Mouse (Mus musculus) forebrain, embryonic 14.5 days (tissue): Measurements from ENCODE around the gene Tmem267. TPM values are rescaled to one million over a fixed set of nuclear protein-coding genes. Genes with fewer than 3 reads are reported as not detected.
"Not testable (repeated sequence)": the region's sequence is repeated elsewhere in the genome, so short reads cannot be mapped to it uniquely, and the experiment has no call there.

ENCODE experiments used
- ATAC-seq: fragments of 200-750 bp; cut with Nextera tagmentation; 2 replicates; pipeline ENCODE4 v1.8.0; 2017; ENCODE audit warnings: mild to moderate bottlenecking, moderate library complexity
- DNase-seq: peaks from one replicate; pipeline ENCODE4 v3.0.0-alpha.2; 2015; ENCODE audit warnings: low spot score
- H3K27ac ChIP-seq: fragments of 300-500 bp; sonication (generic); 2 replicates; pipeline ENCODE4 v1.5.1; 2014; ENCODE audit warnings: low read depth, mild to moderate bottlenecking, control low read depth, low read length, moderate library complexity
- H3K27me3 ChIP-seq: fragments of 300-500 bp; sonication (generic); replicated peaks from 2 replicates; pipeline ENCODE4 v1.6.1; 2014; ENCODE audit warnings: low read length, control low read depth, mixed read lengths; ENCODE audit not compliant: control insufficient read depth, insufficient read depth
- H3K36me3 ChIP-seq: fragments of 300-500 bp; sonication (generic); 2 replicates; pipeline ENCODE4 v1.6.1; 2014; ENCODE audit warnings: low read length, control low read depth; ENCODE audit not compliant: control insufficient read depth, insufficient read depth
- H3K4me1 ChIP-seq: fragments of 300-500 bp; sonication (generic); 2 replicates; pipeline ENCODE4 v1.6.1; 2014; ENCODE audit warnings: antibody characterized with exemption, low read length, control low read depth; ENCODE audit not compliant: control insufficient read depth, insufficient read depth
- H3K4me2 ChIP-seq: fragments of 300-500 bp; sonication (generic); 2 replicates; pipeline ENCODE4 v1.6.1; 2014; ENCODE audit warnings: mild to moderate bottlenecking, control low read depth, low read length
- H3K4me3 ChIP-seq: fragments of 300-500 bp; sonication (generic); 2 replicates; pipeline ENCODE4 v1.5.1; 2014; ENCODE audit warnings: low read depth, low read length, control low read depth
- H3K9ac ChIP-seq: fragments of 300-500 bp; sonication (generic); 2 replicates; pipeline ENCODE4 v1.6.1; 2014; ENCODE audit warnings: mild to moderate bottlenecking, low read length, control low read depth, moderate library complexity
- H3K9me3 ChIP-seq: fragments of 300-500 bp; sonication (generic); replicated peaks from 2 replicates; pipeline ENCODE4 v1.6.1; 2016; ENCODE audit warnings: low read length, control low read depth, mixed read lengths; ENCODE audit not compliant: control insufficient read depth
- WGBS: fragments of 180-500 bp; shearing (Covaris S2); extraction: QIAGEN DNeasy Blood & Tissue Kit; methylation state at CpG from one replicate; pipeline ENCODE4 v1.1.7; 2014; 5-methylcytosine and 5-hydroxymethylcytosine counted together
- polyA plus RNA-seq: library from polyadenylated mRNA; unstranded; fragments of >200 nt; fragmentation: Nextera tagmentation; extraction: Ambion mirVana; gene quantifications from 2 replicates; pipeline ENCODE4 v1.2.1, GENCODE M21; 2014

The Tmem267 gene
- polyA plus RNA-seq, 1 experiment from 2014 or later, result 4.5 TPM

DNA sequence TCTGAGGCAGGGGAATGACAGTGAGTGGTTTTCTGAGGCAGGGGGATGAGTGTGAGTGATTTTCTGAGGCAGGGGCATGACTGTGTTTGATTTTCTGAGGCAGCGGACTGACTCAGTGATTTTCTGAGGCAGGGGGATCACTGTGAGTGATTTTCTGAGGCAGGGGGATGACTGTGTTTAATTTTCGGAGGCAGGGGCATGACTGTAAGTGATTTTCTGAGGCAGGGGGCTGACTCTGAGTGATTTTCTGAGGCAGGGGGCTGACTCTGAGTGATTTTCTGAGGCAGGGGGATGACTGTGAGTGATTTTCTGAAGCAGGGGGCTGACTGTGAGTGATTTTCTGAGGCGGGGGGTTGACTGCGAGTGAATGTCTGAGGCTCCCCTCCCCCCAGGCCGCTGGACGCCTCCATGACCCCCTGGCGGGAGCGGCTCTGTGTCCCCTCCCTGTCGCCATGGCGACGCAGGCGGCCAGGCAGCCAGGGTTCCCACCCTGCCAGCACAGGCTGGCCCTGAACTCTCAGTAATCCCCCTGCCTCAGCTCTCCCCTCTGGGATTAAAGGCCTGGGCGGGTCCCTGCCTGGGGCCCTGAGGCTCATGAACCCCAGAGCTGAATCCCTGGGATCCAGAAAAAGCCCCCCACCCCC, 115.0 kb downstream of the Tmem267 start:
- 32% methylated on average over 12 of the region's 13 CpGs for WGBS
- DNase-seq, result peak; percentile 26
- not testable (repeated sequence) for H3K4me1 ChIP-seq, H3K27me3 ChIP-seq, H3K9ac ChIP-seq, H3K4me3 ChIP-seq, H3K9me3 ChIP-seq, H3K27ac ChIP-seq, H3K36me3 ChIP-seq, ATAC-seq, H3K4me2 ChIP-seq

DNA sequence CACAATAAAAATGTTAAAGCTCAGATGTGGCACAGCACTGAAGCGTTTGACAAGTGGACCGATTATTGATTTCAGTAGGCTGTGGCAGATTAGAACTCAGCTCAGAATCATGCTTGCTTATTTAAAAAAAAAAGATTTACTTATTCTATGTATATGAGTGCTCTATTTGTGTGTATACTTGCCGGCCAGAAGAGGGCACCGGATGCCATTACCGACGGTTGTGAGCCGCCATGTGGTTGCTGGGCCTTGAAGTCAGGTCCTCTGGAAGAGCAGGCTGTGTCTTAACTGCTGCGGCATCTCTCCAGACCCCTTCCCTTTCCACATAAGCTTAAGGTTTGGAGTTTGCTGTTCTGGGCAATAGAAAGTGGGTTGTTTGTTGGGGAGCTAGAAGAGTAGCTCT, 116.1 kb downstream of the Tmem267 start:
- ATAC-seq, result not testable (repeated sequence)
- WGBS, result 94% methylated on average over 6 of the region's 8 CpGs
- DNase-seq, result peak; percentile 5

DNA sequence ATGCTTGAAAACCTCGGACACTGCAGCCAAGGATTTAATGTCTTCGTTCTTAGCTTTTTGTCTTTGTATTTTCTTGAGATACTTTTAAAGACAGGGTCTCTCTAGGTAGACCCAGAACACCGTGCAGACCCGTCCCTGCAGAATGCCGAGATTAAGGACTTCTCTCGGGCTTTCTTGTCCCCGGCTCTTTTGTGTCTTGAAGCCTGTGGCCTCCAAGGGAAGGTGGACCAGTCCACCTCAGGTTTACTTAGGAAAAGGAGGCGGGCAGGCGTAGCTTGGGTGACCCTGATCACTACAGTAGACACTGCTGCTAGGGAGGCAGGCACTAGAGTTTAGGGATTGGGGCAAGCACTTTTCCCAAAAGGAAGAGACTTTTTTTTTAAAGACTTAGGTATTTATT, 116.5 kb downstream of the Tmem267 start:
- not testable (repeated sequence) for H3K4me1 ChIP-seq, H3K9me3 ChIP-seq, H3K27me3 ChIP-seq, H3K27ac ChIP-seq, H3K4me3 ChIP-seq, H3K4me2 ChIP-seq, H3K9ac ChIP-seq, DNase-seq, H3K36me3 ChIP-seq
- 0 out of 2 replicates have a peak, but pooled peaks have one; percentile 6 for ATAC-seq
- whole genome bisulfite sequencing, result 89% methylated on average over 7 of the region's 9 CpGs

More for the DNA sequence above, 116.1 kb downstream of the Tmem267 start:
- H3K27ac ChIP-seq, H3K4me3 ChIP-seq, H3K27me3 ChIP-seq, H3K36me3 ChIP-seq, H3K9me3 ChIP-seq, H3K9ac ChIP-seq, H3K4me1 ChIP-seq, H3K4me2 ChIP-seq: not testable (repeated sequence)

DNA sequence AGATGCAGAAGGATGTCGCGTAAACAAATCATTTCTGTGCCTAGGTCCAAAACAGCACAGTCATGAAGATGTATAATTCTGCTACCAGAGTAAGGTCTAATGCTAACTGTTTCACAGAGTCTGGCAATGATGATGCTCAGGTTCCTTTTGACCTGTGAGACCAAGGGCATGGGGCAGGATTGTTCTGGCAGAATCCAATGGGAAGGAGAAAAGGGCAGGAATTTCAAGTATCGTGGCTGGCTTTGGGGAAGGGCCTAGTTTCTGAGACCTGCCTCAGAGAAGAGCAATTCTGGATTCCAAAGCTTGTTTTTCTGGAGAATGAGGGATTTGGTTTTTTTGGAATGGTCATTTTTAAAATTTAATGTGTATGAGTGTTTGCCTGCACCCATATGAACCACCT, 131.0 kb downstream of the Tmem267 start:
- H3K4me1 ChIP-seq, result no peaks in the 10 kb centered on the region
- ATAC-seq (no peak), DNase-seq (no peak)
- no peaks in the 10 kb centered on the region for H3K9me3 ChIP-seq
- H3K27ac ChIP-seq, result no peak overlapping the region
- H3K4me3 ChIP-seq, result no peak overlapping the region
- H3K4me2 ChIP-seq, result no peak overlapping the region
- H3K27me3 ChIP-seq, result no peaks in the 10 kb centered on the region
- WGBS, result 94% methylated on average over 3 of the region's 3 CpGs
- no peaks in the 10 kb centered on the region for H3K36me3 ChIP-seq
- H3K9ac ChIP-seq, result no peak overlapping the region

DNA sequence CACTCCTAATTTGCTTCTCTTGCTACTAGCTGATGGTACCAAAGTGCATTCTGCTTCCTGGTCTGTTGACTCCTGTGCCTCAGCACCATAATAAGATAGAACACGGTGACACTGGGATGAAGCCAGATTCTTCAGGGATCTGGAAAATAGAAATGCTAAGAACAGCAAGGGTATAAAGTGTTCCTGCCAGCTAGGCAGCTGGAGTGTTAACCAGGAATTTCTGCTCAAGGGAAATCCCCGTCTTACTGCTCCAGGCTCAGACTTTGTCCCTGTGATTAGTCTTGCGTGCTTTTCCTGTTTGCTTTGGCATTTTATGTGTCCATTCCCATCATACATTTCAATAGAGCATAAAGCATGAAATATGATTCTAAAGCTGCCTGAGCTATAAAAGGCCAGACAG, 131.9 kb downstream of the Tmem267 start:
- ATAC-seq, result no peak
- H3K27ac ChIP-seq, result no peak overlapping the region
- H3K27me3 ChIP-seq, result no peaks in the 10 kb centered on the region
- no peaks in the 10 kb centered on the region for H3K36me3 ChIP-seq
- H3K9me3 ChIP-seq, result no peaks in the 10 kb centered on the region
- WGBS, result 83% methylated on average over 3 of the region's 3 CpGs
- DNase-seq, result peak; percentile 3
- no peak overlapping the region for H3K4me2 ChIP-seq
- H3K4me3 ChIP-seq, result no peak overlapping the region
- no peaks in the 10 kb centered on the region for H3K4me1 ChIP-seq
- H3K9ac ChIP-seq, result no peak overlapping the region

DNA sequence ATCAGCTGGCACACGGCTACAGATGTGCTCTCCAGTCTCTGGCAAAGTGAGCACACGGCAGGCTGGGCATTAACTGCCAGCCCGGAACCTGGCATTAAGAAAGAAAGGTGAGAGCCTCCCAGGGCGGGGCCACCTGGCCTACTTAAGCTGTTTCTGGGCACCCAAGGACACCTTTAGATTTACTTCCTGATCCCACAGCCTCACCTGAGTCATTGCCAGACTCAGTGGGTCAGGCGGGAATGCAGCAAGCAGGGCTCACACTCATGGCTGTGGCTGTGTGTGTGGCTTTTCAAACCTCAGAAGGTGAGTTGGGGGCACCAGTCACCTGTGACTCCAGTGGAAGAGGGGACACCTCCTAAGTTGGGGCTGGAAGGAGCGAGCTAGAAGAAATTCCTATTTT, 135.8 kb downstream of the Tmem267 start, which contains the start of gene Ccl28:
Gene Ccl28, plus strand, starts transcription at position 186 of the 400 bp plus-strand sequence.
- no peak within 1 kb of the TSS for H3K4me2 ChIP-seq
- no peaks in the 10 kb centered on the region for H3K4me1 ChIP-seq
- no peak within 1 kb of the TSS for H3K9ac ChIP-seq
- DNase-seq (no peak), ATAC-seq (no peak)
- no peak within 1 kb of the TSS for H3K27ac ChIP-seq
- H3K9me3 ChIP-seq, result no peaks in the 10 kb centered on the region
- no peaks in the 10 kb centered on the region for H3K27me3 ChIP-seq
- 89% methylated on average over 6 of the region's 6 CpGs for WGBS
- no peak within 1 kb of the TSS for H3K4me3 ChIP-seq
- H3K36me3 ChIP-seq, result no peaks in the 10 kb centered on the region

DNA sequence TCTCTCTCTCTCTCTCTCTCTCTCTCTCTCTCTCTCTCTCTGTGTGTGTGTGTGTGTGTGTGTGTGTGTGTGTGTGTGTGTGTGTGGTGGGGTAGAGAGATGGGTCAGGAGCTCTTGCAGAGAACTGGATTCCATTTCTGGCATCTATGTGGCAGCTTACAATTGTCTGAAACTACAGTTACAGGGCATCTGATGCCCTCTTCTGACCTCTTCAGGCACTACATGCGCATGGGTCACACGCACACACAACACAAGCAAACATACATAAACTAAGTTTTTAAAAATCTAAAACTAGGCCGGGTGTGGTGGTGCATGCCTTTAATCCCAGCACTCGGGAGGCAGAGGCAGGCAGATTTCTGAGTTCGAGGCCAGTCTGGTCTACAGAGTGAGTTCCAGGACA, 138.1 kb downstream of the Tmem267 start:
- H3K4me2 ChIP-seq, H3K4me3 ChIP-seq, ATAC-seq, H3K9ac ChIP-seq, H3K9me3 ChIP-seq, H3K36me3 ChIP-seq, H3K27ac ChIP-seq, H3K4me1 ChIP-seq, H3K27me3 ChIP-seq: not testable (repeated sequence)
- 80% methylated on average over 5 of the region's 5 CpGs for WGBS
- DNase-seq, result peak; percentile 46

DNA sequence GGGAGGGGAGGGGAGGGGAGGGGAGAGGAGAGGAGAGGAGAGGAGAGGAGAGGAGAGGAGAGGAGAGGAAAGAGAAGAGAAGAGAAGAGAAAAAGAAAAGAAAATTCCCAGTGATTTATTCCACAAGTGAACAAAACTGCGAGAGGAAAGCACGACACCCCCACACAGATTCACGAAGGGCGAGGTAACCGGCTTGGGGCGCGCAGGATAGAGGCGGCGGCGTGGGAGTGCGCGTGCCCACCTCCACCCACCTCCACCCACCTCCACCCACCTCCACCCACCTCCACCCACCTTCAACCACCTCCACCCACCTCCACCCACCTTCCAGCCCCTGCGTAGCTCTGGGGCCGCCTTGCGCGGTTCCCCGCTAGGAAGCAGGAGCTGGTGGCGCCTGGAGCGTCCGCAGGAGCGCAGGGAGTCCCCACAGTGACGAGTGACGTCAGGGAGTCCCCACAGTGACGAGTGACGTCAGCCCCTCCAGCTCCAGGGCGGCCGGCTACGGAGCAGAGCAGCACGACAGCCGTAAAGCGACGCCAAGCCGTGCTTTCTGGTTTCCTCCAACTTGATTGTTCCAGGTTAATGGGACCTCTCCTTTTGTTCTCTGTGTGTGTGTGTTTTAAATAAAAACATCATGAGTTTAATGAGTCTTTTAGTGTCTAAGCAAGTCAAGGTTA, 143.8 kb downstream of the Tmem267 start:
- H3K9me3 ChIP-seq, result no peaks in the 10 kb centered on the region
- ATAC-seq (peak; percentile 97), DNase-seq (peak; percentile 98)
- H3K9ac ChIP-seq, result peak overlapping the region; percentile 48
- H3K36me3 ChIP-seq, result no peaks in the 10 kb centered on the region
- no peaks in the 10 kb centered on the region for H3K27me3 ChIP-seq
- H3K4me3 ChIP-seq, result peak overlapping the region; percentile 43
- 2% methylated on average over 33 of the region's 33 CpGs for WGBS
- H3K27ac ChIP-seq, result no peak overlapping the region
- peak overlapping the region; percentile 54 for H3K4me2 ChIP-seq
- H3K4me1 ChIP-seq, result no peaks in the 10 kb centered on the region

DNA sequence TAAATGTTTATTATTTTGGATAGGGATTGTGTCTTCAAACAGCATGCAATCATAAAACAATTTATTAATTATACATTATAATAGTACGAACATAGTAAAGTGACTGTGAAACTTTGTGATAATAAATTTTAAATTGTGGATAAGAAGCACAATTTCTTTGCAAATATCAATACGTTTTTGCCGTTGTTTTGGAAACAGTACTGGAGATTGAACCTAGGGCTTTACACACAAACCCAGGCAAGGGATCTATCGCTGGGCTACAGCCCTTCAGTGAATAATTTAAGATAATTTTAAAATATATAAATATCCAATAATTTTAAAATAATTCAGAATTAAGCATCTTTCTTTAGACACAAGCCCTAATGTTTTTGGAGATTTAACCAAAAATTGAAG, 144.3 kb downstream of the Tmem267 start:
- peak overlapping the region; percentile 43 for H3K4me3 ChIP-seq
- peak; percentile 54 for ATAC-seq

More for the DNA sequence above, 144.3 kb downstream of the Tmem267 start:
- H3K9ac ChIP-seq, result no peak overlapping the region
- WGBS, result 84% methylated on average over 4 of the region's 4 CpGs
- DNase-seq, result no peak
- peak overlapping the region; percentile 54 for H3K4me2 ChIP-seq
- H3K27ac ChIP-seq, result no peak overlapping the region
- no peaks in the 10 kb centered on the region for H3K9me3 ChIP-seq
- no peaks in the 10 kb centered on the region for H3K36me3 ChIP-seq
- no peaks in the 10 kb centered on the region for H3K4me1 ChIP-seq
- H3K27me3 ChIP-seq, result no peaks in the 10 kb centered on the region
